Mouse (Mus musculus): ENCODE results near the gene Lnx2.

Lnx2 gene

GRCm38 (mm10) chr5:147077305-147078034 is 1.1 kb upstream of the Lnx2 start:
- DNase-seq (ENCODE audit: low spot score): peak; percentile 95

GRCm38 (mm10) chr5:147076799-147077165 is 396 bp upstream of the Lnx2 start, which contains the start of gene Polr1d:
Gene Polr1d (plus strand): TSS chr5:147077050.
- DNase-seq (ENCODE audit: low spot score): no peak

GRCm38 (mm10) chr5:147075103-147076025 is 1.0 kb downstream of the Lnx2 start:
- no peak for DNase-seq (ENCODE audit: low spot score)

GRCm38 (mm10) chr5:147073805-147074204 is 2.6 kb downstream of the Lnx2 start:
- DNase-seq (ENCODE audit: low spot score): no peak

GRCm38 (mm10) chr5:147071886-147072285 is 4.5 kb downstream of the Lnx2 start:
- DNase-seq (ENCODE audit: low spot score): no peak

DNA sequence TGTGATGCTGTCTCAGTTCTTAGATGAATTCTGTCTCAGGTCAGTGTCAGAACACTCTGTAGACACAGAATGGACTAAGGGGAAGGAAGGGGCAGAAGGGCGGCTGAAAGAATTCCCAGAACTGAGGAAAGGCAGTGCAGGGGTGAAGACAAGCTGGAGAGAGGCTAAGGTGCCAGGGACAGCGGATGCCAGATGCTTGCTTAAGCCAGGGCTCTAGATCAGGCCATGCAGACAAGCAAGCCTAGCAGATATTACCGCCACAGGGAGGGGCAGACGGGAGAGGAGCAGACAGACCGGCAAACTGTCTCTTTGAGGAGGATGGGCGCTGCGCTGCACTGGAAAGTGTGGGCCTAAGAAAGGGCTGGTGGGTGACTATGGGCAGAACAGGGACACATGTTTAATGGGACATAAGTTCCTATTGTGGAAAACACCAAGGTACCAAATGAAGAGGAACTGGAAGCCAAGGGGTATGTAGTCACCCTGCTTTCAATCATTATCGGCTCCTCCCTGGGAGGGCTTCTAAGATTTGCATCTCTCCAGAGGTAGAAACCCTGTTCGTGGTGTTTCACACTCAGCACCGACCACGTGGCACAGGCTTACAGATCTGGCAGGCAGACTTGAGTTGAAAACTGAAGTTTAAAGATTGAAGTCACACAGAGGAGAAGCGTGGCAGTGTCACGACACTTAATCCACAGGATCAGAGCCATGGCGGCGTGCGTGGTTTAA is 5.4 kb downstream of the Lnx2 start:
- DNase-seq (ENCODE audit: low spot score): no peak

DNA sequence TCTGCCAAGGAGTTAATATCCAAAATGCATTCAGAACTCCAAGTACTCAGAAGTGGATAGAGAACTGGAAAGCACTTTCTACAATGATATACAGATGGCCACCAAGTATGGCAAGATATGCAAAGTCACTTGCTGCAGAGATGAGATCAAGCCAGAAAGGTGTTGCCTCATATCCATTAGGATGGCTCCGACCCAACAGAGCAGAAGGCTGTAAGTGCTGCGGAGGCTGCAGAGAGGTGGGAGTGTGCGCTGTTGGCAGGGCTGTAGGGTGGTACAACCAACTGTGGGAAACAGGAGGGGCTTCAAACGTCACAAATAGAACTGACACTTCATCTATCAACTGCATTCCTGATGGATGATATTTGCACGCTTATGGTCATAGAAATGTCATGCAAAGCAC is 7.5 kb downstream of the Lnx2 start:
- DNase-seq (ENCODE audit: low spot score): no peak

DNA sequence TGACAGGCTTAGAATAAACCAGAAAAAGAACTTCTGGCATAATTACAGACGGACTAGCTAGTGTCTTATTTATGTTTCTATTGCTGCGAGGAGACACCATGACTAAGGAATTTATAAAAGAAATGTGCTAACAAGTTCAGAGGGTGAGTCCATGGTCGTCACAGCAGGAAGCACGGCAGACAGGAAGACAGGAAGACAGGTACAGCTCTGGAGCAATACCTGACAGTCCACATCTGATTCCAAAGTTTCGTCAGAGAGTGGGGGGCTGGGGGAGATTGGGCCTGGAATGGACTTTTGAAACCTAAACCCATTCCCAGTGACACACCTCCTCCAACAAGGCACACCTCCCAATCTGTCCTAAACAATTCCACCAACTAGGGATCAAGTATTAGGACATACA is 9.4 kb downstream of the Lnx2 start:
- no peak for DNase-seq (ENCODE audit: low spot score)

GRCm38 (mm10) chr5:147066129-147066528 is 10.3 kb downstream of the Lnx2 start:
- no peak for DNase-seq (ENCODE audit: low spot score)

DNA sequence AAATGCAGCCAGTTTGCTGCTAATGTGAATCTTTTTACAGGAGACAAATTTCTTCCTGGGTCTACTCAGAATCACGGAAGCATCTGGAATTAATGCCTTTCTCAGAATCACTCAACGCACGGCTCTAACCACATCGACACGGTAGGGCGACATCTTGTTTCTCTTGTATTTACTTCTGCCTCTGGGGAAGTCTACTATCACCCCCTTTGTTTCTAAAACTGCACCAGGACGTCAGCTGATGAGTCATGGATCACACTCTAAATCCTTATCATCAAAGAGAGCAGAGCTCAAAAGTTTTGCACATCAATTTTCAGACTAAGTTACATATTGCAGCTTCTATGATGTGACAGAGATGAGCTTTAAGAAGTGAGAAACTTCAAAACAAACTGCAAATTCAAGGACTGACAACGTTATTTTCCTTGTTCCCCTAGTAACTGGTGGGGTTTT is 13.1 kb downstream of the Lnx2 start:
- DNase-seq (ENCODE audit: low spot score): no peak

DNA sequence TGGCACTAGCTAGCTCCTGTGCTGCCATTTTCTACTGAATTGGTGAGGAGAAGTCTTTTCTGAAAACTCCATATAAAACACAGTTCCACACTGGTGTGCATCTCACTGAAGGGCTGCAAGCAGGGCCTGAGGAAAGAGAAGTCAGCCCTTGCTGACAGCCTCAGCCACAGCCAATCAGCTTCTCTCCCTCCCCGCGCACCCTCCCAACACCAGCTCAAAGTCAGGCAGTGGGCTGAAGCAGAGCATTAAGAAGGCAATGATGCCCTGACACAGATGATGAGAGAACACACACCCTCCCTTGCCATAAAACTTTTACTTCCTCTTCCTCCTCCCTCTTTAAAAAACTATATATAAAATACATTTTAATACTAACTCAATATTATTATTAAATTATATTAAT is 16.4 kb downstream of the Lnx2 start:
- DNase-seq (ENCODE audit: low spot score): no peak

- DNase-seq (ENCODE audit: low spot score): no peak
Measured at GRCm38 (mm10) chr5:147059319-147059718, 17.1 kb downstream of the Lnx2 start.

DNA sequence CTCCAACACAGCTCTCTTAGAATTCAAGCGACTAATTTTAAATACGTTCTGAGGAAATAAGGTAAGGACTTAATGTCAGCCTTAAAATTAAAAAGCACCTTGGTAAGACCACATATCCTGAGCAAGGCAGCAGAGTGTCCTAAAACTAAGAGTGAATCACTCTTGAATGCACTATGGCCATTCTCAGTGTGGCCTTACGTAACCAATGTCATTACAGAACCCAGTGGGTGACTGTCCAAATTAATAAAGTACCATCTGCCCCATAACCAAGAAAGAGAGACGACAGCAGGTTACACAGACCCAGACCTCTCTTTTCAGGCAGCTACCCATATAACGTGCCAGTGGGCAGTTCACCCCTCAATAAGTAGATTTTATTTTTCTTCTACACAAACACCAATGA is 17.7 kb downstream of the Lnx2 start:
- DNase-seq (ENCODE audit: low spot score): no peak

GRCm38 (mm10) chr5:147057626-147058414 is 18.6 kb downstream of the Lnx2 start:
- DNase-seq (ENCODE audit: low spot score): no peak

- no peak for DNase-seq (ENCODE audit: low spot score)
Measured at GRCm38 (mm10) chr5:147056712-147057290, 19.6 kb downstream of the Lnx2 start.

DNA sequence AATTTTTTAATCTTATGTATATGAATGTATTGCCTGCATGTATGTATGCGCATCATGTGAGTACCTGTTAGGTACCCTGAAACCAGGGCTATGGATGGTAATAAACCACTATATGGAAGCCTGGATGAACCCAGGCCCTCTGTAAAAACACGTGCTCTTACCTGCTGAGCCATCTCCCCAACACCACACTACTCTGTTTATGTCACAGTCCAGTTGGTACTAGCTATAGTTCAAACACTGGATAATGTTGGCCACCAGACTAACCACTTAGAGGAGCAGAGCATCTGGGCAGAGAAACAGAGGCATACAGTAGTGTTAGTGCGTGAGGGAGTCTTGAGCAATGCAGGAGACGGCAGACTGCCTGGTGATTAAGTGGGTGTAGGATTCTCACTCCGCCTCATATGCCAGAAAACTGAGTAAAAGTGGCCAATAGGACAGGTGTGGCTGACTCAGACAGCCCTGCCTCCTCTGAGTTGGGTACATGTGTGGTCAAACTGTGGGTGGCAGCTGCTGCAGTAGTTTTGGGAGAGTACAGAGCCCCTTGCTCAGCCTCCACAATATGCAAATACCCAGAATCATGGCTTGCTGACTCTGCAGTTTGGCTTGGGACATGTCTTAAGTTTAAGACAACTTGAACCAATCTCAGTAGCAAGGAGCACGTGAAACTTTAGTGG is 20.7 kb downstream of the Lnx2 start:
- DNase-seq (ENCODE audit: low spot score): no peak

DNA sequence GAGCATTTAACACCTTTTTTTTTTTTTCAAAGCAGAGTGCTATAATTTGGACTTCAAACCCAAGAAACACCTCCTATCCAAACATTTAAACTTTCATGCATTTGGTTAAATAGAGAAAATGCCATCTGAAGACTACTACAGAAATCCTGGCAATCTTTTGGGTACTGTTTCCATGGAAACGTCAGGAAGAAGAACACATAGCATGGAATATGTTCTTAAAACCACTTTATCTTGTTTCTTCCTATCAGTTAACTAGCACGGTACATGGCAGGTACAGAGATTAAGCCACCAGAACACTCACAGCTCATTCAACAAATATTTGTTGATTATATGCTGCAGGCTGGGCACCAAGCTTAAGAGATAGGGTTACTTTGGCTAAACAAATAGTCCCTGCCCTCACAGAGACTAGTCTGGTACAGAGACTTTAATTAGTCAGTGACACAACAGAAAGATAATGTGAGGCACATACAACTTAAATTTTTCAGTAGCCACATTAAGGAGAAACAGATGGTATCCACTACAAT is 21.6 kb downstream of the Lnx2 start:
- no peak for DNase-seq (ENCODE audit: low spot score)

- no peak for DNase-seq (ENCODE audit: low spot score)
Measured at GRCm38 (mm10) chr5:147054328-147054727, 22.1 kb downstream of the Lnx2 start.

DNA sequence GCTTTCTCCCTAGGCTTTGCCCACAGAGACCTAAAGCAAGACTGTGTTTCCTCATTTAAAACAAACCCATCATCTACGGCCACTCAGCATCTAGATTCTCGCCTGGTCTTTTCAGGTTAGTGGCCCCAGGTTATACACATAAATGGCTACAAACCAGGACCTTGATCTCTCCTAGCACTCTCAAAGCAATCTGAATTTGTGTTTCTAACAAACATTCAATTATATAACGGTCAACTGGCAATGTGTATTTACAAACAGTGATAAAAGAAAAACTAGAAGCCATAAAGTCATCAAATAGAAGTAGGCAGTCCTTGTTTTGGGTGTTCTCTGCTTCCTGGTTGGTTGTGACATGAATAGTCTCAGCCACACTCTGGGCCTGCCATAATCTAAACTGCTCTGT is 22.9 kb downstream of the Lnx2 start:
- no peak for DNase-seq (ENCODE audit: low spot score)

DNA sequence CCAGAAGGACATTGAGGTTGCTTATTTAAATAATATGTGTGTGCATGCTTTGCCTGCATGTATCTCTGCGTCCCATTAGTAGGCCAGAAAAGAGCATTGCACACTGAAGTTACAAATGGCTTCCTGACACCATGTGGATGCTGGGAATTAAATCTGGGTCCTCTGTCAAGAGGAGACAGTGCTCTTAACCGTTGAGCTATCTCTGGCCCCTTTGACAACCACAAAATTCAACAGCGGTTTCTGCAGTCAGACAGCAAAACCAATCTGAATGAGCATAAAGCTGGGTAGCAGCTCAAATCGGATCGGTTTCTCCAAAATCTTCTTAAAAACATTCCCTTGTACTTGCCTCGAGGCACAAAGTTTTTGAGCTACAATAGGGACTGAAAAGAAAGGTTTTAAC is 23.3 kb downstream of the Lnx2 start:
- DNase-seq (ENCODE audit: low spot score): no peak

- DNase-seq (ENCODE audit: low spot score): no peak
Measured at GRCm38 (mm10) chr5:147052309-147052558, 24.2 kb downstream of the Lnx2 start.
